Mouse (Mus musculus) lung, adult 2 months (tissue): ENCODE measurements around the gene Pycr2.
A peak's percentile ranks its signal among the peaks of the same experiment; 100 is the strongest.

Experiments used
- CTCF ChIP-seq: fragments of 200-500 bp; IDR thresholded peaks from 2 replicates; pipeline ENCODE4 v1.5.1; 2011; ENCODE audit warnings: mild to moderate bottlenecking, low read length, control low read depth; ENCODE audit not compliant: insufficient read depth
- POLR2A ChIP-seq: fragments of 200-500 bp; IDR thresholded peaks from 2 replicates; pipeline ENCODE4 v1.6.1; 2011; ENCODE audit warnings: low read depth, mild to moderate bottlenecking, control low read depth, low read length, borderline replicate concordance; ENCODE audit errors: extremely low read depth

DNA sequence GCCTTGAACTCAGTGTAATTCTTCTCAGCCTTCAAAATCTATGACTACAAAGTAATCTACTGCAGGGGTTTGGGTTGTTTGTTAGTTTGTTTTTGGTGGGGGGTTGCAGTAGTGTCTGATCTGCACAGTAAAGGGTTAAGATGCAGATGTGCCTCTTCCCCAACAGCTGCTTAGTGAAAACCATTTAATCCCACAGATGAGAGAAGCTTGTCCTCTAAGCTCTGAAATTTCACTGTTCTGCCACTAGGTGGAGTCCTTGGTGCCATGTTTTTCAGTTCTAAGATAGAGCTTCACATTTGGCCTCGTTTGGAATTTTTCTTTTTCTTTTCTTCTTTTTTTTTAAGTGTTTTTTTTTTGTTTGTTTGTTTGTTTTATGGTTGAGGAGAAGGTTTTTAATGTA lies 40.5 kb upstream of the Pycr2 start:
- peak; percentile 57; the same call in 1 of the 2 replicates for TF ChIP-seq CTCF
- no peak for TF ChIP-seq POLR2A
